ENCODE assay signal across 8 mouse cellular contexts in genomic region chr8:88199700-88200601, GRCm38 (mm10). TPM values are rescaled to one million over a fixed set of nuclear protein-coding genes. Genes with fewer than 3 reads are reported as not detected.
DNase-seq lines count a peak whose midpoint lies in the region; ATAC-seq lines count a peak whose summit lies in the region.

No protein-coding gene starts in this region.

- ATAC-seq in hindbrain, embryonic 15.5 days (ENCODE audit: low FRiP score, low read depth) = peak; percentile 36
- peak; percentile 9 for ATAC-seq in megakaryocyte progenitor cell, adult 5-6 weeks (replicated peaks; ENCODE audit: poor library complexity)

- H3K4me2 ChIP-seq in hindbrain, embryonic 15.5 days = peak overlapping the region; percentile 81

- H3K9me3 ChIP-seq in hindbrain, embryonic 15.5 days = no peaks in the 10 kb centered on the region

- peaks cover 47% of the 10 kb centered on the region for H3K4me1 ChIP-seq in hindbrain, embryonic 15.5 days (replicated peaks)

- peak; percentile 39 for DNase-seq in T-cell, adult 2 months (ENCODE audit: low spot score)
- peak; percentile 57 to 64 for DNase-seq in cerebellum, postnatal 10 days
- DNase-seq in gastrocnemius, adult 18-20 months (ENCODE audit: low spot score) = peak; percentile 23
- DNase-seq in left cerebral cortex, postnatal 36 days (ENCODE audit: low spot score in 2 of 2) = peak; percentile 34 to 40
- DNase-seq in right cerebral cortex, postnatal 10 days (ENCODE audit: low spot score in 2 of 2) = peak; percentile 42 to 54
- DNase-seq in urinary bladder, postnatal 25 days (ENCODE audit: low spot score) = peak; percentile 31

- no peaks in the 10 kb centered on the region for H3K36me3 ChIP-seq in hindbrain, embryonic 15.5 days

- peak overlapping the region; percentile 79 for H3K9ac ChIP-seq in hindbrain, embryonic 15.5 days

- under 1% methylated on average over 63 of the region's 117 CpGs for WGBS in hindbrain, embryonic 15.5 days

- H3K4me3 ChIP-seq in hindbrain, embryonic 15.5 days = peak overlapping the region; percentile 95

- H3K27ac ChIP-seq in hindbrain, embryonic 15.5 days (replicated peaks) = peak overlapping the region; percentile 100

- no peaks in the 10 kb centered on the region for H3K27me3 ChIP-seq in hindbrain, embryonic 15.5 days

- intact Hi-C loops in left cerebral cortex, postnatal 36 days (cut with DNase I) = loop anchor here (5.0 kb wide), 1 partner anchor 42 kb away; no protein-coding TSS in a partner anchor

RNA-seq across cellular contexts. Expression of gene Tent4b, which starts 0.9 kb away (rescaled TPM):
- 10 to 100 TPM; 13.0 to 15.3 TPM for total RNA-seq in gastrocnemius, adult 18-20 months (2021)
- 11.0 and 11.1 TPM in 2 replicates for polyA plus RNA-seq in hindbrain, embryonic 15.5 days (2015; fragmentation: Nextera tagmentation; extraction: Ambion mirVana)
- 10 to 100 TPM; 36.5 to 37.9 TPM for total RNA-seq in left cerebral cortex, postnatal 36 days (2021)
- total RNA-seq in megakaryocyte progenitor cell, adult 5-6 weeks (2015) = 41.2 and 44.9 TPM in 2 replicates
- total RNA-seq in megakaryocyte progenitor cell, adult 5-6 weeks (2017) = 35.7 and 44.7 TPM in 2 replicates

Comparison
In these comparisons a context has a peak if more than half of its experiments do, and no peak if none do; other contexts are left out.
1. Peak in every context shown above with its lines: DNase-seq, ATAC-seq, H3K4me3 ChIP-seq and H3K27ac ChIP-seq.